Mouse (Mus musculus): ENCODE data around the gene Atp2a1.

- no peak for TF ChIP-seq GATA1 (IDR thresholded peaks at IDR 0.05; ENCODE audit: borderline replicate concordance, low read length)
- TF ChIP-seq FLI1 (IDR thresholded peaks at IDR 0.05; ENCODE audit: low read length): no peak
Observed at GRCm38 (mm10) chr7:126461626-126462025, 1.3 kb downstream of the Atp2a1 start.

All from megakaryocyte, embryonic 14.5 days (primary cell).